Mouse (Mus musculus): ENCODE data around the gene Them7. TPM values are rescaled to one million over a fixed set of nuclear protein-coding genes. Genes with fewer than 3 reads are reported as not detected.

Gene Them7
- polyA plus RNA-seq, 1 experiment, result not detected

GRCm38 (mm10) chr2:105398636-105399084 is 174.5 kb downstream of the Them7 start:
- peak overlapping the region; percentile 58 for H3K4me3 ChIP-seq (ENCODE audit: insufficient read depth, low read depth, low read length)
- H3K4me1 ChIP-seq (ENCODE audit: control insufficient read depth, insufficient read depth, low read length), result peaks cover 9% of the 10 kb centered on the region
- TF ChIP-seq POLR2A (IDR thresholded peaks at IDR 0.05; ENCODE audit: insufficient read depth, low read depth, low read length) (no peak; the same call in 1 of the 2 replicates), CTCF (IDR thresholded peaks at IDR 0.05; ENCODE audit: insufficient read depth, low read depth, low read length) (no peak)
- WGBS, result 4% methylated on average over 31 of the region's 31 CpGs
- H3K27ac ChIP-seq (ENCODE audit: insufficient read depth, low read depth, low read length), result no peak overlapping the region

- WGBS, result under 1% methylated on average over 57 of the region's 57 CpGs
- TF ChIP-seq POLR2A (IDR thresholded peaks at IDR 0.05; ENCODE audit: insufficient read depth, low read depth, low read length) (no peak), CTCF (IDR thresholded peaks at IDR 0.05; ENCODE audit: insufficient read depth, low read depth, low read length) (no peak)
- peak within 1 kb of the TSS; percentile 58 for H3K4me3 ChIP-seq (ENCODE audit: insufficient read depth, low read depth, low read length)
- H3K27ac ChIP-seq (ENCODE audit: insufficient read depth, low read depth, low read length), result no peak within 1 kb of the TSS
- peaks cover 9% of the 10 kb centered on the region for H3K4me1 ChIP-seq (ENCODE audit: control insufficient read depth, insufficient read depth, low read length)
These were observed 175.2 kb downstream of the Them7 start, which contains the start of gene Rcn1 for GRCm38 (mm10) chr2:105399085-105399891. TSS of gene Rcn1 (minus strand) at chr2:105399319.

- Histone ChIP-seq H3K4me1 (ENCODE audit: control insufficient read depth, insufficient read depth, low read length) (peaks cover 9% of the 10 kb centered on the region), H3K27ac (ENCODE audit: insufficient read depth, low read depth, low read length) (no peak overlapping the region), H3K4me3 (ENCODE audit: insufficient read depth, low read depth, low read length) (no peak overlapping the region)
- TF ChIP-seq POLR2A (IDR thresholded peaks at IDR 0.05; ENCODE audit: insufficient read depth, low read depth, low read length) (no peak), CTCF (IDR thresholded peaks at IDR 0.05; ENCODE audit: insufficient read depth, low read depth, low read length) (no peak)
- WGBS, result 94% methylated on average over 4 of the region's 4 CpGs
These were observed 176.4 kb downstream of the Them7 start for GRCm38 (mm10) chr2:105400558-105400957.

- H3K4me3 ChIP-seq (ENCODE audit: insufficient read depth, low read depth, low read length), result no peak overlapping the region
- no peak overlapping the region for H3K27ac ChIP-seq (ENCODE audit: insufficient read depth, low read depth, low read length)
- TF ChIP-seq POLR2A (IDR thresholded peaks at IDR 0.05; ENCODE audit: insufficient read depth, low read depth, low read length) (no peak), CTCF (IDR thresholded peaks at IDR 0.05; ENCODE audit: insufficient read depth, low read depth, low read length) (no peak)
- WGBS, result 93% methylated on average over 2 of the region's 2 CpGs
- H3K4me1 ChIP-seq (ENCODE audit: control insufficient read depth, insufficient read depth, low read length), result peaks cover 9% of the 10 kb centered on the region
These were observed 178.1 kb downstream of the Them7 start for GRCm38 (mm10) chr2:105402180-105402579.

- WGBS, result 59% methylated on average over 4 of the region's 4 CpGs
- H3K4me1 ChIP-seq (ENCODE audit: control insufficient read depth, insufficient read depth, low read length), result no peaks in the 10 kb centered on the region
- no peak overlapping the region for H3K4me3 ChIP-seq (ENCODE audit: insufficient read depth, low read depth, low read length)
- TF ChIP-seq CTCF (IDR thresholded peaks at IDR 0.05; ENCODE audit: insufficient read depth, low read depth, low read length) (no peak), POLR2A (IDR thresholded peaks at IDR 0.05; ENCODE audit: insufficient read depth, low read depth, low read length) (no peak)
- H3K27ac ChIP-seq (ENCODE audit: insufficient read depth, low read depth, low read length), result no peak overlapping the region
These were observed 184.4 kb downstream of the Them7 start for GRCm38 (mm10) chr2:105408511-105408910.

GRCm38 (mm10) chr2:105409253-105409652 is 185.1 kb downstream of the Them7 start:
- 100% methylated on average over 1 of the region's 1 CpGs for WGBS
- Histone ChIP-seq H3K4me3 (ENCODE audit: insufficient read depth, low read depth, low read length) (no peak overlapping the region), H3K4me1 (ENCODE audit: control insufficient read depth, insufficient read depth, low read length) (no peaks in the 10 kb centered on the region), H3K27ac (ENCODE audit: insufficient read depth, low read depth, low read length) (no peak overlapping the region)
- no peak for TF ChIP-seq POLR2A (IDR thresholded peaks at IDR 0.05; ENCODE audit: insufficient read depth, low read depth, low read length)
- no peak for TF ChIP-seq CTCF (IDR thresholded peaks at IDR 0.05; ENCODE audit: insufficient read depth, low read depth, low read length)

GRCm38 (mm10) chr2:105414309-105414708 is 190.2 kb downstream of the Them7 start:
- peaks cover 9% of the 10 kb centered on the region for H3K4me1 ChIP-seq (ENCODE audit: control insufficient read depth, insufficient read depth, low read length)
- WGBS, result 89% methylated on average over 2 of the region's 2 CpGs

GRCm38 (mm10) chr2:105416046-105416659 is 192.0 kb downstream of the Them7 start:
- H3K4me3 ChIP-seq (ENCODE audit: insufficient read depth, low read depth, low read length), result no peak overlapping the region
- no peak overlapping the region for H3K27ac ChIP-seq (ENCODE audit: insufficient read depth, low read depth, low read length)
- peaks cover 9% of the 10 kb centered on the region for H3K4me1 ChIP-seq (ENCODE audit: control insufficient read depth, insufficient read depth, low read length)
- TF ChIP-seq CTCF (IDR thresholded peaks at IDR 0.05; ENCODE audit: insufficient read depth, low read depth, low read length), result no peak
- 33% methylated on average over 7 of the region's 7 CpGs for WGBS

More at GRCm38 (mm10) chr2:105414309-105414708, 190.2 kb downstream of the Them7 start:
- no peak for TF ChIP-seq POLR2A (IDR thresholded peaks at IDR 0.05; ENCODE audit: insufficient read depth, low read depth, low read length)
- TF ChIP-seq CTCF (IDR thresholded peaks at IDR 0.05; ENCODE audit: insufficient read depth, low read depth, low read length), result no peak
- no peak overlapping the region for H3K4me3 ChIP-seq (ENCODE audit: insufficient read depth, low read depth, low read length)
- H3K27ac ChIP-seq (ENCODE audit: insufficient read depth, low read depth, low read length), result no peak overlapping the region

Data from olfactory bulb, adult 2 months (tissue).